Comparison of ENCODE assay signal across 13 mouse cellular contexts in the genomic region with DNA sequence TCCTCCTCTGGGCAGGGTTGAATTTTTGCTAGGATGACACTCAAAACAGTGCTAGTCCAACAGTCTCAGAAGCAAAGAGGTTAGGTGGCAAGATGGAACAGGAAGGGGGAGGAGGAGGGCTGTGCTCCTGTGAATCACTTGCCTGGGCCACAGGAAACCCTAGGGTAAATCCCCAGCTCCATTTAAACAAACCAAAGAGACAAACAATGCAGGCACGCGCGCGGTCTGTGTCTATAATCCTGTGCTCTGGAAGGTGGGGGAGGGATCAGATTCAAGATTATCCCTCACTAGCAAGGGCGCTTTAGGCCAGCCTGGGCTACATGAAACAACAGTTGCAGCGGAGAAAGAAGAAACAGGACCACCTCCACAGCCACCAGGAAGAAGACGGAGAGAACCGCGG. TPM values are rescaled to one million over a fixed set of nuclear protein-coding genes. Genes with fewer than 3 reads are reported as not detected.
A peak's percentile ranks its signal among the peaks of the same experiment; 100 is the strongest.
DNase-seq lines count a peak whose midpoint lies in the region; ATAC-seq and TF ChIP-seq lines count a peak whose summit lies in the region.
"Had no signal": no experiment of that assay in that cellular context is flagged by ENCODE, and none has a peak within 500 bp of the region (broad histone marks: within the 10 kb centered on the region; RNA-seq: fewer than 3 reads in every experiment).

No protein-coding gene starts in this region.

- no peak overlapping the region for H3K4me3 ChIP-seq in forebrain, embryonic 10.5 days
- no peak overlapping the region for H3K4me3 ChIP-seq in forebrain, embryonic 13.5 days
- no peak overlapping the region for H3K4me3 ChIP-seq in midbrain, embryonic 10.5 days
- no peak overlapping the region for H3K4me3 ChIP-seq in midbrain, embryonic 16.5 days (ENCODE audit: low read depth, low read length)
- H3K4me3 ChIP-seq in liver, embryonic 11.5 days (ENCODE audit: low read depth, low read length): no peak overlapping the region
- no peak overlapping the region for H3K4me3 ChIP-seq in forebrain, postnatal 0 days (ENCODE audit: low read depth, low read length)
- no peak overlapping the region for H3K4me3 ChIP-seq in midbrain, postnatal 0 days (ENCODE audit: low read depth, low read length)
- H3K4me3 ChIP-seq: embryonic facial prominence, embryonic 15.5 days; myocyte had no signal

- no peak for TF ChIP-seq CTCF in forebrain, postnatal 0 days (IDR thresholded peaks at IDR 0.05; ENCODE audit: low read depth)
- TF ChIP-seq CTCF in midbrain, postnatal 0 days (IDR thresholded peaks at IDR 0.05): no peak

- no peak for ATAC-seq in forebrain, embryonic 13.5 days
- ATAC-seq in midbrain, embryonic 16.5 days: no peak
- no peak for ATAC-seq in liver, embryonic 11.5 days (replicated peaks; ENCODE audit: low FRiP score)
- no peak for ATAC-seq in forebrain, postnatal 0 days
- no peak for ATAC-seq in midbrain, postnatal 0 days (ENCODE audit: low FRiP score)

- H3K9ac ChIP-seq in forebrain, embryonic 13.5 days: no peak overlapping the region
- no peak overlapping the region for H3K9ac ChIP-seq in midbrain, embryonic 16.5 days (ENCODE audit: low read depth, low read length)
- H3K9ac ChIP-seq in liver, embryonic 11.5 days (ENCODE audit: low read depth, low read length): no peak overlapping the region
- no peak overlapping the region for H3K9ac ChIP-seq in forebrain, postnatal 0 days
- H3K9ac ChIP-seq in midbrain, postnatal 0 days (replicated peaks; ENCODE audit: low read length, poor library complexity, severe bottlenecking): no peak overlapping the region
- H3K9ac ChIP-seq: embryonic facial prominence, embryonic 15.5 days had no signal

- H3K4me1 ChIP-seq in forebrain, embryonic 10.5 days: peaks cover 43% of the 10 kb centered on the region
- peaks cover 11% of the 10 kb centered on the region for H3K4me1 ChIP-seq in forebrain, embryonic 13.5 days
- peaks cover 33% of the 10 kb centered on the region for H3K4me1 ChIP-seq in midbrain, embryonic 10.5 days
- H3K4me1 ChIP-seq in midbrain, embryonic 16.5 days (ENCODE audit: control insufficient read depth, insufficient read depth, low read length): peaks cover 5% of the 10 kb centered on the region; the same call in 1 of the 2 replicates
- H3K4me1 ChIP-seq in liver, embryonic 11.5 days (replicated peaks; ENCODE audit: control insufficient read depth, insufficient read depth, low read length): peaks cover 23% of the 10 kb centered on the region
- peaks cover 8% of the 10 kb centered on the region; the same call in 1 of the 2 replicates for H3K4me1 ChIP-seq in forebrain, postnatal 0 days (ENCODE audit: insufficient read depth)
- peaks cover 3% of the 10 kb centered on the region; the same call in 1 of the 2 replicates for H3K4me1 ChIP-seq in midbrain, postnatal 0 days (ENCODE audit: insufficient read depth, low read length)

- 53% methylated on average over 9 of the region's 9 CpGs for WGBS in forebrain, embryonic 10.5 days
- WGBS in forebrain, embryonic 13.5 days: 35% methylated on average over 9 of the region's 9 CpGs
- WGBS in midbrain, embryonic 10.5 days: 38% methylated on average over 9 of the region's 9 CpGs
- 45% methylated on average over 9 of the region's 9 CpGs for WGBS in midbrain, embryonic 16.5 days
- 45% methylated on average over 9 of the region's 9 CpGs for WGBS in liver, embryonic 11.5 days
- 43% methylated on average over 9 of the region's 9 CpGs for WGBS in forebrain, postnatal 0 days
- WGBS in midbrain, postnatal 0 days: 37% methylated on average over 9 of the region's 9 CpGs

- H3K27ac ChIP-seq in forebrain, embryonic 10.5 days: peak overlapping the region; percentile 70
- no peak overlapping the region for H3K27ac ChIP-seq in forebrain, embryonic 13.5 days
- H3K27ac ChIP-seq in midbrain, embryonic 10.5 days (replicated peaks): peak overlapping the region; percentile 69
- no peak overlapping the region for H3K27ac ChIP-seq in midbrain, embryonic 16.5 days (ENCODE audit: low read length)
- H3K27ac ChIP-seq in liver, embryonic 11.5 days (ENCODE audit: low read depth, low read length): no peak overlapping the region; the same call in 1 of the 2 replicates
- H3K27ac ChIP-seq in forebrain, postnatal 0 days (ENCODE audit: low read depth, low read length): no peak overlapping the region
- no peak overlapping the region for H3K27ac ChIP-seq in midbrain, postnatal 0 days (ENCODE audit: low read depth, low read length)

- H3K9me3 ChIP-seq in forebrain, embryonic 10.5 days: peaks cover 7% of the 10 kb centered on the region; the same call in 1 of the 2 replicates
- H3K9me3 ChIP-seq in forebrain, embryonic 13.5 days (replicated peaks): no peaks in the 10 kb centered on the region
- H3K9me3 ChIP-seq in midbrain, embryonic 10.5 days (replicated peaks): peaks cover 4% of the 10 kb centered on the region; the same call in 1 of the 2 replicates
- no peaks in the 10 kb centered on the region for H3K9me3 ChIP-seq in midbrain, embryonic 16.5 days (replicated peaks; ENCODE audit: control insufficient read depth, low read length, poor library complexity, severe bottlenecking)
- no peaks in the 10 kb centered on the region for H3K9me3 ChIP-seq in liver, embryonic 11.5 days (ENCODE audit: control insufficient read depth, low read length)
- no peaks in the 10 kb centered on the region for H3K9me3 ChIP-seq in forebrain, postnatal 0 days (ENCODE audit: low read length)
- no peaks in the 10 kb centered on the region for H3K9me3 ChIP-seq in midbrain, postnatal 0 days (ENCODE audit: low read length)
- H3K9me3 ChIP-seq: embryonic facial prominence, embryonic 15.5 days had no signal

- H3K36me3 ChIP-seq in forebrain, embryonic 10.5 days (replicated peaks): no peaks in the 10 kb centered on the region
- H3K36me3 ChIP-seq in forebrain, embryonic 13.5 days (ENCODE audit: poor library complexity, severe bottlenecking): no peaks in the 10 kb centered on the region
- H3K36me3 ChIP-seq in midbrain, embryonic 10.5 days: no peaks in the 10 kb centered on the region
- H3K36me3 ChIP-seq in midbrain, embryonic 16.5 days (ENCODE audit: control insufficient read depth, insufficient read depth, low read length): no peaks in the 10 kb centered on the region
- H3K36me3 ChIP-seq in liver, embryonic 11.5 days (ENCODE audit: control insufficient read depth, insufficient read depth, low read length): no peaks in the 10 kb centered on the region
- H3K36me3 ChIP-seq in forebrain, postnatal 0 days (ENCODE audit: insufficient read depth): no peaks in the 10 kb centered on the region
- no peaks in the 10 kb centered on the region for H3K36me3 ChIP-seq in midbrain, postnatal 0 days (ENCODE audit: insufficient read depth, low read length)
- H3K36me3 ChIP-seq: embryonic facial prominence, embryonic 15.5 days had no signal

- H3K4me2 ChIP-seq in forebrain, embryonic 13.5 days: no peak overlapping the region
- H3K4me2 ChIP-seq in midbrain, embryonic 16.5 days (ENCODE audit: low read length): no peak overlapping the region
- H3K4me2 ChIP-seq in liver, embryonic 11.5 days: peak overlapping the region; percentile 29; the same call in 1 of the 2 replicates
- H3K4me2 ChIP-seq in forebrain, postnatal 0 days (ENCODE audit: low read depth): no peak overlapping the region
- no peak overlapping the region for H3K4me2 ChIP-seq in midbrain, postnatal 0 days (ENCODE audit: low read depth, low read length, poor library complexity, severe bottlenecking)
- H3K4me2 ChIP-seq: embryonic facial prominence, embryonic 15.5 days had no signal

- peaks cover 9% of the 10 kb centered on the region; the same call in 1 of the 2 replicates for H3K27me3 ChIP-seq in forebrain, embryonic 10.5 days (ENCODE audit: poor library complexity, severe bottlenecking)
- H3K27me3 ChIP-seq in forebrain, embryonic 13.5 days: no peaks in the 10 kb centered on the region
- H3K27me3 ChIP-seq in midbrain, embryonic 10.5 days (ENCODE audit: low read depth, poor library complexity, severe bottlenecking): 0 out of 2 replicates have a peak, but pooled peaks cover 7% of the 10 kb centered on the region
- no peaks in the 10 kb centered on the region for H3K27me3 ChIP-seq in midbrain, embryonic 16.5 days (ENCODE audit: control insufficient read depth, insufficient read depth, low read depth, low read length)
- H3K27me3 ChIP-seq in liver, embryonic 11.5 days (replicated peaks; ENCODE audit: control insufficient read depth, insufficient read depth, low read length): no peaks in the 10 kb centered on the region
- H3K27me3 ChIP-seq in forebrain, postnatal 0 days (ENCODE audit: insufficient read depth, low read length): no peaks in the 10 kb centered on the region
- H3K27me3 ChIP-seq in midbrain, postnatal 0 days (ENCODE audit: insufficient read depth, low read length): no peaks in the 10 kb centered on the region
- H3K27me3 ChIP-seq: embryonic facial prominence, embryonic 15.5 days had no signal

- DNase-seq in forebrain, embryonic 10.5 days (ENCODE audit: extremely low spot score, low spot score): no peak
- no peak for DNase-seq in midbrain, embryonic 10.5 days (ENCODE audit: low spot score)
- DNase-seq in liver, embryonic 11.5 days (ENCODE audit: low spot score): no peak
- peak; percentile 56 to 61 for DNase-seq in thymus, postnatal 36 days
- no peak for DNase-seq in forebrain, postnatal 0 days
- DNase-seq in midbrain, postnatal 0 days (ENCODE audit: low spot score): no peak
- DNase-seq: adrenal gland, postnatal 36 days had no signal

RNA-seq across cellular contexts. Expression of a gene that starts 42.5 kb away (rescaled TPM):
- polyA plus RNA-seq in forebrain, embryonic 10.5 days (2016; fragmentation: Nextera tagmentation; extraction: Ambion mirVana): 44.2 and 46.7 TPM in 2 replicates
- polyA plus RNA-seq in forebrain, embryonic 13.5 days (2015; fragmentation: Nextera tagmentation; extraction: Ambion mirVana): 47.3 and 56.6 TPM in 2 replicates
- 37.4 and 45.7 TPM in 2 replicates for polyA plus RNA-seq in midbrain, embryonic 10.5 days (2016; fragmentation: Nextera tagmentation; extraction: Ambion mirVana)
- polyA plus RNA-seq in midbrain, embryonic 16.5 days (2015; fragmentation: Nextera tagmentation; extraction: Ambion mirVana): 38.2 and 40.6 TPM in 2 replicates
- polyA plus RNA-seq in liver, embryonic 11.5 days (2014; fragmentation: Nextera tagmentation; extraction: Ambion mirVana): 31.2 and 32.9 TPM in 2 replicates
- 35.0 and 54.8 TPM in 2 replicates for total RNA-seq in forebrain, postnatal 0 days (2014; rRNA removed)
- 12.6 and 23.5 TPM in 2 replicates for polyA plus RNA-seq in forebrain, postnatal 0 days (2015; fragmentation: Nextera tagmentation; extraction: Ambion mirVana)
- 43.1 and 55.2 TPM in 2 replicates for total RNA-seq in midbrain, postnatal 0 days (2014; rRNA removed)
- 18.9 and 28.7 TPM in 2 replicates for polyA plus RNA-seq in midbrain, postnatal 0 days (2015; fragmentation: Nextera tagmentation; extraction: Ambion mirVana)

RNA-seq across cellular contexts. Expression of a gene that starts 48.1 kb away (rescaled TPM):
- not detected in 2 replicates for polyA plus RNA-seq in forebrain, embryonic 10.5 days (2016; fragmentation: Nextera tagmentation; extraction: Ambion mirVana)
- polyA plus RNA-seq in forebrain, embryonic 13.5 days (2015; fragmentation: Nextera tagmentation; extraction: Ambion mirVana): not detected in 2 replicates
- not detected in 2 replicates for polyA plus RNA-seq in midbrain, embryonic 10.5 days (2016; fragmentation: Nextera tagmentation; extraction: Ambion mirVana)
- polyA plus RNA-seq in midbrain, embryonic 16.5 days (2015; fragmentation: Nextera tagmentation; extraction: Ambion mirVana): not detected in 2 replicates
- not detected in 2 replicates for polyA plus RNA-seq in liver, embryonic 11.5 days (2014; fragmentation: Nextera tagmentation; extraction: Ambion mirVana)
- 0.29 TPM in 1 of 2 replicates, not detected in the other for total RNA-seq in forebrain, postnatal 0 days (2014; rRNA removed)
- not detected in 2 replicates for polyA plus RNA-seq in forebrain, postnatal 0 days (2015; fragmentation: Nextera tagmentation; extraction: Ambion mirVana)
- not detected in 2 replicates for total RNA-seq in midbrain, postnatal 0 days (2014; rRNA removed)
- not detected in 2 replicates for polyA plus RNA-seq in midbrain, postnatal 0 days (2015; fragmentation: Nextera tagmentation; extraction: Ambion mirVana)
- total RNA-seq: adrenal gland, postnatal 36 days; hematopoietic stem cell, adult 5-6 weeks; left cerebral cortex, adult 8-10 months had no signal
- polyA plus RNA-seq: embryonic facial prominence, embryonic 15.5 days; myocyte had no signal

Comparison
In these comparisons a context has a peak if more than half of its experiments do, and no peak if none do; other contexts are left out.
1. H3K27ac ChIP-seq: peak in forebrain, embryonic 10.5 days (single experiment) and midbrain, embryonic 10.5 days (single experiment); none in forebrain, embryonic 13.5 days (single experiment), midbrain, embryonic 16.5 days (single experiment), liver, embryonic 11.5 days (single experiment), forebrain, postnatal 0 days (single experiment) and midbrain, postnatal 0 days (single experiment).
2. DNase-seq: peak in thymus, postnatal 36 days (2 of 2); none in forebrain, embryonic 10.5 days (single experiment), midbrain, embryonic 10.5 days (single experiment), liver, embryonic 11.5 days (single experiment), forebrain, postnatal 0 days (single experiment) and midbrain, postnatal 0 days (single experiment).